Mouse (Mus musculus) cerebral cortex, adult 2 months (tissue): Measurements from ENCODE around the gene Schip1.

ENCODE experiments used
- WGBS: fragments of 180-500 bp; shearing (Covaris S2); methylation state at CpG from one replicate; pipeline ENCODE4 v1.1.7; 2018; 5-methylcytosine and 5-hydroxymethylcytosine counted together

The Schip1 gene

GRCm38 (mm10) chr3:68615042-68615810 is 550.6 kb downstream of the Schip1 start:
- 53% methylated on average over 10 of the region's 10 CpGs for WGBS

GRCm38 (mm10) chr3:68616363-68616762 is 551.8 kb downstream of the Schip1 start:
- 85% methylated on average over 12 of the region's 12 CpGs for WGBS

DNA sequence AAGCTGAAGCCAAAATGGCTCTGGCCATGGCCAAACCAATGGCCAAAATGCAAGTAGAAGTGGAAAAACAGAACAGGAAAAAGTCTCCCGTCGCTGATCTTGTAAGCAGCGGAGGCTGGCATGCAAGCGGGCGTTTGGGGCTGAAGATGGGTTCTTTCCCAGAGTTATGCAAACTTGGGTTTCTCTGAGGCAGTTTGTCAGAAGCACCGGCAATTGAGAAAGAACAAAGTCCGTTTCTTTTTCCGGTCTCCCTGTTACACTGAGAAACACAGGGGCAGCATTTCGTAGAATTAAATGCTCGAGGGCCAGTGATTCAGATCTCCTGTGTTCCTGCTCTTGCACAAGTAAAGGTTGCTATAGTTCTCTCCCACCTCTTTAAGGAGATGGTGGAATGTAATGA is 553.1 kb downstream of the Schip1 start:
- 47% methylated on average over 10 of the region's 10 CpGs for WGBS

GRCm38 (mm10) chr3:68619097-68619496 is 554.5 kb downstream of the Schip1 start:
- 45% methylated on average over 5 of the region's 5 CpGs for WGBS

DNA sequence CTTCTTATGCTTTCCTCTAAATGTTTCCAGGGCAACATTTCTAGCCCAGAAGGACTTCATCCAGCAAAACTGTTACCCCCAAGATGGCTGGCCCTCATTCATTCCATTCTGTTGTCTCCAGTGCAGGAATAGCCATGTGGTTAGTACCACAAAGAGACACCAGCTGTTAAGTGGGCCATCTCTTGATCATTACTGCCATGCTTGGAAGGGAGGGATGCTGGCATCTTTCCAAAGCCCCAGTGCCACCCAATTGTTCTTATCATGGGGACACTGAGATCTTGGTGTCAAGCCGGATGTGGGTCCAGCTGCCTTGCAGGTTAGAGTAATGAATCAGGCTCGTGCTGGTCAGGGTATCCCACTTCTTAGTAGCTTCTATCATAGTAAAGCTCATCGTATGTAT is 557.4 kb downstream of the Schip1 start:
- 75% methylated on average over 3 of the region's 3 CpGs for WGBS

DNA sequence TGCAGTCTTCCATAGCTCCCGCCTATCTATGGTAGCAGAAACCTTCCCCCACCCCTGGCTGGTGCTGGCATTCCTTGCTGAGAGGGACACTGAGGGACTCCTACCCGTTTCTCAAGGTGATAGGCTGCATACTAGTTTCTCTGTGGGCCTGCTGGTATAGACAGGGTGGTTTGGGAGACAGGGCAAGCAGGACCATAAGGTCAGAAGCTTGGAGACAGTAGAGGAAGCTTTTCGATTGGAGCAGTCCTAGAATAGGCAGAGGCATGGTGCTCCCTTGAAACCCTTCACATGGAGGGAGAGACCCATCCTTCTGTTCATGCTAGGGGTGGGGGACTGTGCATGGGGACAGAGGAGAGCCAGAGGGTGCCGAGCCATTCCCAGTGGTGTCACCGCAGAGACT is 558.4 kb downstream of the Schip1 start:
- 83% methylated on average over 5 of the region's 5 CpGs for WGBS

- WGBS, result 69% methylated on average over 6 of the region's 6 CpGs
Observed at GRCm38 (mm10) chr3:68624471-68624870, 559.9 kb downstream of the Schip1 start.

DNA sequence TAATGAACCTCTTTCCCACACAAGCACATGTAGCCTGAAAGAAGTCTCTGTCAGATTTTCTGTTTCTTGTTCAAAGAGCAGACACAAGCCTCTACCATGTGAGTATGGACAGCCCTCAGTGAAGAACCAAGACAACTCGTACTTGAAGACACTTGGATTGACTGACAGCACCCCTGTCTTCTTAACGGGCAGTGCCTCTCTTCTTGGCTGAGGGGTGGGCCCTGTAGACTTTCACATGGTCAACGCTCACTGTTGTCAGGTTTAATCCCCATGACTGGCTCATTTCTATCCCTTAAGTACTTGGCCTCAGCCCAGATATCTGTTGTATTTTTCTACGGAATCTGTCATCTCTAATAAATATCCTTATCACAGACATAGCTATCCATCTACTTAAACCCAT is 565.7 kb downstream of the Schip1 start:
- WGBS, result 79% methylated on average over 4 of the region's 4 CpGs

DNA sequence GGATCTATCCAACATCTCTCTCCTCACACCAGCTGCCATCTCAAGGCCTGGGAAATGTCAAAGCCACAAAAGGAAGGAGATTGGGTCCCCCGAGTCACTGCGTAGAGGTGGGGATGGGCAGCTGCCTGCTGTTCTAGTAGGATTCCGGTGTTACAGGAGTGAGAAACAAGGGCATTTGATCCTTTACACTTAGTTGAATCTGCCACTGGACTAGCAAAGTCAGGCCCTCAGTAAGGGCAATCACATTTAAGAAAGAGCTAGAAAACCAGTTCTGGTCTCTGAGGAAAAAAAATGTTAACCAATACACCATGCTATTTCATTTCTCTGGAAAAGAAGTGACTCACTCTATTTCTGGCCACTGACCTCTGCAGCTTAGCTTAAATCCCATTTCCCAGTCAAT is 566.2 kb downstream of the Schip1 start:
- WGBS, result 84% methylated on average over 3 of the region's 3 CpGs

DNA sequence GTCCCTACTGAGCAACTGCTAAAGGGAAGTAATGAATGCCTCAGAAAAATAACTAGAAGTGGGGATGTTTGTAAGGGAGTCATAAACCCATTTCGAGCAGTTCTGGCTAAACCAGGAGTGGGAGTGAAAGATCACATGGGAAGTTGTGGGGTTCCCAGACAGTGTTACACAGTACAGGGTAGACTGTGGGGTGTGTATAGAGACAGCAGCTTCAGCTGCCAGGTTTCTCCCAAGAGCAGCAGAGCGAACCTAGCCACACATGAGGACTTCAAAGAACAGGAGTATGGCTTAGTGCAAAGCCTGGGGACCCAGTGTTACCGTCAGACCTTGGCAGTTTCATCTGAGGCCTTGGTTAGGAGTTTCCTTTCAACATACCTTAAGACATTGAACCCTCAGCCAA is 568.1 kb downstream of the Schip1 start:
- WGBS, result 54% methylated on average over 3 of the region's 3 CpGs

DNA sequence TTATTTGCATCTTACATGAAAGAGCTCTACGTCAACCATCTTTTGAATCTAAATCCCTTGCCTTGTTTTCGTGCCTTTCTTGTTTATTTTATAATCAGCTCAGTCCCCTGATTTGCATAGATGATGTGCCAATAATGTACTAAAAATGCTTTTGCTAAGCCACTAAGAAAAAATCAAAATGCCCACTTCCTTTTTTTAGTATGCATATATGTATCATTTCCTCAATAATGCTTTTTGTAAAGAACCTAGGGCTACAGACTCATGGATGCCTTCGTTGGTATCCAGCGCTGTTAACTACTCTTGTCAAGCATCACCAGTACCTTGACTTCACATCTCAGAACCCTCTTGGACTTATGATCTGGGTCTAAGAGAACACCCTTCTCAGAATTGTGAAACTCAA is 569.0 kb downstream of the Schip1 start:
- 74% methylated on average over 4 of the region's 4 CpGs for WGBS

DNA sequence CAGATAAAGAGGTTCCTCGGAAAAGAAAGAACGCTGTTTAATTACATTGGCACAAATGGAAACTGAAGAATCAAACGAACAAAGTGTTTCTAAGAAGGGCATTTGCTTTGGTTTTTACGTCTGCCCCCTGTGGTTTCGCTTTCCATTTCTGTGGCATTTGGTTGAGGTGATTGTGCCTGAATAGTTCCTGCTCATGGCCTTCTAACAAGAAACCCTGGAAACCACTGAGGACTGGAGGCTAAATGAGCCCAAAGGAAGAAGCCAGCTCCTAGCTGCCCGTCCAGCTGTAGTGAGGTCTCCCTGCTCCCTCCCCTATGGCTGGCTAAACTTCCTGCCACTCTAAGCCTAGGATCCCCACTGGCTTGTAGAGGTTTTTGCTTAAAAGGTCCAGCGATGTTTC is 573.4 kb downstream of the Schip1 start:
- WGBS, result 55% methylated on average over 7 of the region's 7 CpGs

GRCm38 (mm10) chr3:68638703-68639102 is 574.1 kb downstream of the Schip1 start:
- WGBS, result 47% methylated on average over 1 of the region's 1 CpGs

- 88% methylated on average over 7 of the region's 7 CpGs for WGBS
Observed at GRCm38 (mm10) chr3:68642935-68643334, 578.3 kb downstream of the Schip1 start.

GRCm38 (mm10) chr3:68646387-68647130 is 582.0 kb downstream of the Schip1 start:
- 88% methylated on average over 6 of the region's 6 CpGs for WGBS

DNA sequence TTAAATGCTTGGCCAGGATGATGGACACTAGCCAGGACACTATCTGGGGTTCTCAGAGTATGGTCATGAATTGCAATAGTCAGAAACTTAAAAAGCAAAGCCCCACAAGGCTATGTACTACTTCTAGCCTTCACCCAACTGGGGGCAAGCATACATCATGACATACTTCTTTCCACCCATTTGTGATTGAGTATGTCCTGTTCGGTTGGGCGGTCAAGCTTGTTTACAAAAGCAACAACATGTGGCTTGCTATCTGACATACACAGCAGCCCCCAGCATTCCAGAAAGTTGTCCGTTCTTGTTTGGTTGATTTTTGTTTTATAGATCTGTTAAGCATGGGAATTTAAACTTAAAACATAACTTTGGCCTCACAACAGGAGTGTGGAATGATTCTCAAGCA is 582.7 kb downstream of the Schip1 start:
- WGBS, result 92% methylated on average over 3 of the region's 3 CpGs

- WGBS, result 73% methylated on average over 3 of the region's 3 CpGs
Observed at GRCm38 (mm10) chr3:68650251-68650650, 585.6 kb downstream of the Schip1 start.

- WGBS, result 89% methylated on average over 4 of the region's 4 CpGs
Observed at GRCm38 (mm10) chr3:68656607-68657352, 592.2 kb downstream of the Schip1 start.

DNA sequence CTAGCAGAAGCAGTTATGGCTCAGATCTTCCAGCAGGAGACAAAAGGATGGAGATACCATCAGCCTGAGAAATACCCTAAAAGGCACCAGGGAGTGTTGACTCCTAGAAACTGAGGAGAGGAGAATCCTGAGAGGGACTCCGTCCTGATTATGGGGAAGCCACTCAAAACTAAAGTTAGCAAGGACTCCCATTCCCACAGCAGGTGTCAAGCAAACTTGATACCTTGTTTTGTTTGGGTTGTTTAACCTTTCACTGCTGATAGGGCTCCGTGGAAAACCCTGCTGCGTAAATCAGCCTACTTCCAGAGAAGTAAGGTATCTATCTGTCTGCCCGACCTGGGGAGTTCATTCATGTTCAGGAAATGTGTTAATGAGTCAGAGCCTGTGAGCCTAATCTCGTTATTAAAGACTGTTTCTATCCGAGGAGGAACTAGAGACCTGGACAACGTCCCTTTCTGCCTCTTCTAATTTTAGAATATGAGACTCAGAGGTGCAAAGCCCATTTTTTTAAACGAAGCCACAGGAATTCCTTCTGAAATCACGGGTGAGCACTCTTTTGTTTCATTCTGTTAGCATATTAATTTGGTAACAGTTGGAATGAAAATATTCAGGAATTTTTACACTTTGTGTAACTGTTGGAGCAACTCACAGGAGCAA is 593.1 kb downstream of the Schip1 start:
- 50% methylated on average over 9 of the region's 9 CpGs for WGBS

DNA sequence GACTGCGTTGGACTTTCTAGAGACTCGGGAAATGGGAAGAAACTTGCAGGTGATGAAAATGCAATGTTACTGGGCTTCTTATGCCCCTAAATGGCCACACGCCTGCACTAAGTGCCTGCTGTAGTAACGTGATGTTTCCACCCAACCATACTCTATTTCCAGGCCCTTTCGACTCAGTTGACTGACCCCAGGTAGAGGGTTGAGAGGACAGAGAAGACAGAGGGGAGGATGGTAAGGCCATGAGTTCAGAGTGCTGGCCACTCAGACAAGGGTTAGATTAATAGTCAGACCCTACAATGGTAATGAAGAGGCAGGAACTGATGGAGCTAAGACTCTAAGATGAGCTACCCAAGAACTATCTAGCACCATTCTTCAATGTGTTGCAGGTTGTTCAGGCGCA is 595.4 kb downstream of the Schip1 start:
- 97% methylated on average over 6 of the region's 6 CpGs for WGBS

DNA sequence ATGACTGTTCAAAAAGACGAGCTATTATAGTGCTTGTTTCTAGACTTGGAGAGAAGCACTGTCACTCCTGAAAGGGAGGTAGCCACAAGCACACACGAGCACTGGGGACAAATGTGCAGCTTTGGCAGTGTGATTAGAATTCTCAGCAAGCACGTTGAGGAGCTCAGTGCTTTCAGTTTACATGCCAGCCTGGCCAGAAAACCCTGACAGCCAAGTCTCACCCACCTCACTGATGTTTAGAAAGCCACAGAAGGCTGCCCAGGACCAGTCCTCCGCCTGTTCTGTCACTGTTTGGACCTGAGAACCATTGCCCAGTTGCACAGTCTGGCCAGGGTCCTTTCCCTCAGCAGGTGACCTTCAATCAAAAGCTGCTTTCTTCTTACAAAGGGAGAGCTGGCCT is 595.9 kb downstream of the Schip1 start:
- WGBS, result 34% methylated on average over 4 of the region's 4 CpGs

GRCm38 (mm10) chr3:68662386-68662785 is 597.8 kb downstream of the Schip1 start:
- WGBS, result 78% methylated on average over 5 of the region's 5 CpGs
